Mouse (Mus musculus) liver, embryonic 12.5 days (tissue): ENCODE results near the gene Tet3. TPM values are rescaled to one million over a fixed set of nuclear protein-coding genes. Genes with fewer than 3 reads are reported as not detected.
A peak's percentile ranks its signal among the peaks of the same experiment; 100 is the strongest.

Source experiments
- ATAC-seq: fragments of 200-750 bp; cut with Nextera tagmentation; 2 replicates; pipeline ENCODE4 v1.8.0; 2017; ENCODE audit warnings: moderate number of reproducible peaks, mild to moderate bottlenecking, moderate library complexity
- H3K27ac ChIP-seq: fragments of 300-500 bp; sonication (generic); 2 replicates; pipeline ENCODE4 v1.5.1; 2016; ENCODE audit warnings: mild to moderate bottlenecking
- H3K27me3 ChIP-seq: fragments of 300-500 bp; sonication (generic); replicated peaks from 2 replicates; pipeline ENCODE4 v1.6.1; 2016; ENCODE audit warnings: mild to moderate bottlenecking, moderate library complexity
- H3K36me3 ChIP-seq: fragments of 300-500 bp; sonication (generic); 2 replicates; pipeline ENCODE4 v1.6.1; 2016; ENCODE audit warnings: mild to moderate bottlenecking, moderate library complexity
- H3K4me1 ChIP-seq: fragments of 300-500 bp; sonication (generic); 2 replicates; pipeline ENCODE4 v1.6.1; 2016
- H3K4me2 ChIP-seq: fragments of 300-500 bp; sonication (generic); 2 replicates; pipeline ENCODE4 v1.6.1; 2016; ENCODE audit warnings: mild to moderate bottlenecking, moderate library complexity
- H3K4me3 ChIP-seq: fragments of 300-500 bp; sonication (generic); 2 replicates; pipeline ENCODE4 v1.5.1; 2016; ENCODE audit warnings: mild to moderate bottlenecking, moderate library complexity
- H3K9ac ChIP-seq: fragments of 300-500 bp; sonication (generic); 2 replicates; pipeline ENCODE4 v1.6.1; 2016; ENCODE audit warnings: mild to moderate bottlenecking, moderate library complexity
- H3K9me3 ChIP-seq: fragments of 300-500 bp; sonication (generic); replicated peaks from 2 replicates; pipeline ENCODE4 v1.6.1; 2016; ENCODE audit warnings: mild to moderate bottlenecking, moderate library complexity
- WGBS: fragments of 180-500 bp; shearing (Covaris S2); methylation state at CpG from one replicate; pipeline ENCODE4 v1.1.7; 2016; ENCODE audit not compliant: insufficient replicate concordance; 5-methylcytosine and 5-hydroxymethylcytosine counted together
- polyA plus RNA-seq: library from polyadenylated mRNA; unstranded; fragments of >200 nt; fragmentation: Nextera tagmentation; extraction: Ambion mirVana; gene quantifications from 2 replicates; pipeline ENCODE4 v1.2.1, GENCODE M21; 2016

Tet3 gene
- polyA plus RNA-seq, 1 experiment from 2014 or later = 12.1 TPM

GRCm38 (mm10) chr6:83408510-83408909, 50.4 kb downstream of the Tet3 start:
- Histone ChIP-seq H3K27ac (no peak overlapping the region), H3K4me1 (peaks cover 55% of the 10 kb centered on the region)
- ATAC-seq = no peak

GRCm38 (mm10) chr6:83405511-83406064, 53.3 kb downstream of the Tet3 start:
- 78% methylated on average over 7 of the region's 7 CpGs for WGBS
- ATAC-seq = no peak
- H3K4me3 ChIP-seq = no peak overlapping the region
- peaks cover 27% of the 10 kb centered on the region for H3K4me1 ChIP-seq
- peaks cover 67% of the 10 kb centered on the region for H3K36me3 ChIP-seq
- H3K9me3 ChIP-seq = no peaks in the 10 kb centered on the region
- H3K27me3 ChIP-seq = no peaks in the 10 kb centered on the region
- H3K9ac ChIP-seq = no peak overlapping the region
- no peak overlapping the region for H3K27ac ChIP-seq
- H3K4me2 ChIP-seq = no peak overlapping the region

More at GRCm38 (mm10) chr6:83408510-83408909, 50.4 kb downstream of the Tet3 start:
- H3K9ac ChIP-seq = no peak overlapping the region
- no peak overlapping the region for H3K4me3 ChIP-seq
- no peak overlapping the region for H3K4me2 ChIP-seq
- H3K36me3 ChIP-seq = peaks cover 47% of the 10 kb centered on the region
- 46% methylated on average over 9 of the region's 9 CpGs for WGBS
- H3K9me3 ChIP-seq = no peaks in the 10 kb centered on the region
- no peaks in the 10 kb centered on the region for H3K27me3 ChIP-seq

- Histone ChIP-seq H3K27ac (no peak overlapping the region), H3K9me3 (no peaks in the 10 kb centered on the region), H3K4me3 (no peak overlapping the region), H3K36me3 (peaks cover 75% of the 10 kb centered on the region), H3K4me1 (peaks cover 19% of the 10 kb centered on the region), H3K4me2 (no peak overlapping the region), H3K9ac (no peak overlapping the region), H3K27me3 (no peaks in the 10 kb centered on the region)
- 92% methylated on average over 13 of the region's 13 CpGs for WGBS
- ATAC-seq = no peak
These were observed 54.3 kb downstream of the Tet3 start for GRCm38 (mm10) chr6:83404571-83404970.

GRCm38 (mm10) chr6:83403481-83403880, 55.4 kb downstream of the Tet3 start:
- Histone ChIP-seq H3K27me3 (no peaks in the 10 kb centered on the region), H3K4me1 (peaks cover 19% of the 10 kb centered on the region), H3K9me3 (no peaks in the 10 kb centered on the region), H3K36me3 (peaks cover 86% of the 10 kb centered on the region), H3K4me3 (no peak overlapping the region), H3K9ac (no peak overlapping the region), H3K4me2 (no peak overlapping the region), H3K27ac (no peak overlapping the region)
- no peak for ATAC-seq
- 80% methylated on average over 8 of the region's 8 CpGs for WGBS

- H3K36me3 ChIP-seq = peaks cover 93% of the 10 kb centered on the region
- 76% methylated on average over 3 of the region's 3 CpGs for WGBS
- H3K4me3 ChIP-seq = no peak overlapping the region
- no peak overlapping the region for H3K4me2 ChIP-seq
- no peaks in the 10 kb centered on the region for H3K9me3 ChIP-seq
- no peak for ATAC-seq
- no peak overlapping the region for H3K27ac ChIP-seq
- peaks cover 33% of the 10 kb centered on the region for H3K4me1 ChIP-seq
- H3K9ac ChIP-seq = no peak overlapping the region; the same call in 1 of the 2 replicates
- no peaks in the 10 kb centered on the region for H3K27me3 ChIP-seq
These were observed 59.1 kb downstream of the Tet3 start for GRCm38 (mm10) chr6:83399790-83400189.

GRCm38 (mm10) chr6:83397728-83398127, 61.2 kb downstream of the Tet3 start:
- Histone ChIP-seq H3K9ac (no peak overlapping the region), H3K9me3 (no peaks in the 10 kb centered on the region), H3K27ac (peak overlapping the region; percentile 55; the same call in 1 of the 2 replicates), H3K4me3 (no peak overlapping the region), H3K4me2 (no peak overlapping the region), H3K36me3 (peaks cover 93% of the 10 kb centered on the region), H3K4me1 (peaks cover 38% of the 10 kb centered on the region), H3K27me3 (no peaks in the 10 kb centered on the region)
- ATAC-seq = no peak
- 77% methylated on average over 8 of the region's 8 CpGs for WGBS

GRCm38 (mm10) chr6:83396711-83397110, 62.2 kb downstream of the Tet3 start:
- Histone ChIP-seq H3K9ac (no peak overlapping the region), H3K4me1 (peaks cover 38% of the 10 kb centered on the region), H3K4me2 (no peak overlapping the region), H3K27ac (no peak overlapping the region), H3K36me3 (peaks cover 93% of the 10 kb centered on the region), H3K4me3 (no peak overlapping the region), H3K9me3 (no peaks in the 10 kb centered on the region), H3K27me3 (no peaks in the 10 kb centered on the region)
- WGBS = 96% methylated on average over 2 of the region's 2 CpGs
- no peak for ATAC-seq

GRCm38 (mm10) chr6:83395544-83396229, 63.2 kb downstream of the Tet3 start:
- Histone ChIP-seq H3K27me3 (no peaks in the 10 kb centered on the region), H3K9ac (no peak overlapping the region), H3K36me3 (peaks cover 92% of the 10 kb centered on the region), H3K9me3 (no peaks in the 10 kb centered on the region), H3K27ac (peak overlapping the region; percentile 59), H3K4me1 (peaks cover 38% of the 10 kb centered on the region), H3K4me2 (peak overlapping the region; percentile 18), H3K4me3 (no peak overlapping the region)
- 64% methylated on average over 15 of the region's 15 CpGs for WGBS
- peak; percentile 98 for ATAC-seq

- no peak overlapping the region for H3K4me3 ChIP-seq
- H3K27ac ChIP-seq = no peak overlapping the region
- peaks cover 32% of the 10 kb centered on the region for H3K4me1 ChIP-seq
- H3K4me2 ChIP-seq = no peak overlapping the region
- H3K9me3 ChIP-seq = no peaks in the 10 kb centered on the region
- H3K9ac ChIP-seq = no peak overlapping the region
- 76% methylated on average over 4 of the region's 4 CpGs for WGBS
- no peaks in the 10 kb centered on the region for H3K27me3 ChIP-seq
- peaks cover 91% of the 10 kb centered on the region for H3K36me3 ChIP-seq
- ATAC-seq = no peak
These were observed 64.8 kb downstream of the Tet3 start for GRCm38 (mm10) chr6:83394122-83394521.

GRCm38 (mm10) chr6:83392166-83392780, 66.6 kb downstream of the Tet3 start:
- 85% methylated on average over 8 of the region's 8 CpGs for WGBS
- peaks cover 25% of the 10 kb centered on the region for H3K4me1 ChIP-seq

GRCm38 (mm10) chr6:83385569-83386090, 73.3 kb downstream of the Tet3 start:
- Histone ChIP-seq H3K4me2 (no peak overlapping the region), H3K4me3 (no peak overlapping the region), H3K36me3 (peaks cover 71% of the 10 kb centered on the region), H3K9ac (no peak overlapping the region), H3K4me1 (peaks cover 27% of the 10 kb centered on the region), H3K27ac (no peak overlapping the region), H3K9me3 (no peaks in the 10 kb centered on the region), H3K27me3 (no peaks in the 10 kb centered on the region)
- WGBS = 87% methylated on average over 9 of the region's 9 CpGs
- no peak for ATAC-seq

More at GRCm38 (mm10) chr6:83392166-83392780, 66.6 kb downstream of the Tet3 start:
- no peak overlapping the region for H3K9ac ChIP-seq
- no peak for ATAC-seq
- no peak overlapping the region for H3K4me2 ChIP-seq
- no peaks in the 10 kb centered on the region for H3K27me3 ChIP-seq
- H3K4me3 ChIP-seq = no peak overlapping the region
- no peak overlapping the region for H3K27ac ChIP-seq
- H3K9me3 ChIP-seq = no peaks in the 10 kb centered on the region
- peaks cover 74% of the 10 kb centered on the region for H3K36me3 ChIP-seq
